ENCODE assay signal across 20 mouse cellular contexts in genomic region chr1:131465855-131466254, GRCm38 (mm10).
A peak's percentile ranks its signal among the peaks of the same experiment; 100 is the strongest.
DNase-seq lines count a peak whose midpoint lies in the region; ATAC-seq and TF ChIP-seq lines count a peak whose summit lies in the region.
"Had no signal": no experiment of that assay in that cellular context is flagged by ENCODE, and none has a peak within 500 bp of the region (broad histone marks: within the 10 kb centered on the region; RNA-seq: fewer than 3 reads in every experiment).

No protein-coding gene starts in this region.

- H3K4me2 ChIP-seq in kidney, embryonic 15.5 days: no peak overlapping the region
- peak overlapping the region; percentile 2 for H3K4me2 ChIP-seq in myocyte (ENCODE audit: low read depth)
- H3K4me2 ChIP-seq: embryonic facial prominence, embryonic 12.5 days; forebrain, embryonic 15.5 days; heart, embryonic 11.5 days; heart, embryonic 15.5 days; hindbrain, embryonic 13.5 days had no signal

- WGBS in kidney, embryonic 15.5 days: 81% methylated on average over 4 of the region's 4 CpGs

- H3ac ChIP-seq in myocyte (ENCODE audit: control insufficient read depth, insufficient read length): no peak overlapping the region

- no peaks in the 10 kb centered on the region for H3K27me3 ChIP-seq in kidney, embryonic 15.5 days
- H3K27me3 ChIP-seq in myocyte (ENCODE audit: control insufficient read depth, insufficient read depth, insufficient read length): no peaks in the 10 kb centered on the region
- H3K27me3 ChIP-seq: CH12.LX; embryonic facial prominence, embryonic 12.5 days; forebrain, embryonic 15.5 days; heart, embryonic 15.5 days; hindbrain, embryonic 13.5 days; Patski had no signal

- peaks cover 79% of the 10 kb centered on the region for H3K79me2 ChIP-seq in myocyte (ENCODE audit: control insufficient read depth, insufficient read depth)

- no peak overlapping the region for H3K27ac ChIP-seq in kidney, embryonic 15.5 days
- H3K27ac ChIP-seq: embryonic facial prominence, embryonic 12.5 days; forebrain, embryonic 15.5 days; heart, adult 2 months; heart, embryonic 15.5 days; hindbrain, embryonic 13.5 days had no signal

- no peaks in the 10 kb centered on the region for H3K4me1 ChIP-seq in kidney, embryonic 15.5 days
- H3K4me1 ChIP-seq: embryonic facial prominence, embryonic 12.5 days had no signal

- H3K9me3 ChIP-seq in kidney, embryonic 15.5 days (replicated peaks): no peaks in the 10 kb centered on the region
- H3K9me3 ChIP-seq: embryonic facial prominence, embryonic 12.5 days; forebrain, embryonic 15.5 days; heart, embryonic 15.5 days; hindbrain, embryonic 13.5 days had no signal

- peak; percentile 14 for DNase-seq in kidney, adult 18-20 months
- DNase-seq in kidney, adult 9 months: peak; percentile 78
- DNase-seq in kidney, postnatal 14 days: peak; percentile 67
- DNase-seq in thymus, postnatal 36 days: no peak
- no peak for DNase-seq in yolk sac, embryonic 10.5 days (ENCODE audit: low spot score)
- DNase-seq: adrenal gland, postnatal 14 days; cerebellum, adult 18-20 months; gastrocnemius, postnatal 10 days; heart, adult 2 months; heart, postnatal 14 days had no signal

- no peak for ATAC-seq in kidney, embryonic 15.5 days (replicated peaks; ENCODE audit: low FRiP score)
- ATAC-seq: activated CD4-positive, CD25-positive, alpha-beta regulatory T cell, adult 4 months; forebrain, embryonic 15.5 days; Patski had no signal

- no peak overlapping the region for H3K9ac ChIP-seq in kidney, embryonic 15.5 days
- H3K9ac ChIP-seq: embryonic facial prominence, embryonic 12.5 days; forebrain, embryonic 15.5 days; heart, embryonic 15.5 days; hindbrain, embryonic 13.5 days had no signal

- TF ChIP-seq POLR2A in myocyte (IDR thresholded peaks at IDR 0.05; ENCODE audit: insufficient read length, low read depth): no peak

- H3K4me3 ChIP-seq in kidney, embryonic 15.5 days (replicated peaks): no peak overlapping the region
- H3K4me3 ChIP-seq in myocyte: no peak overlapping the region
- H3K4me3 ChIP-seq: embryonic facial prominence, embryonic 12.5 days; forebrain, embryonic 15.5 days; heart, adult 2 months; heart, embryonic 15.5 days; hindbrain, embryonic 13.5 days had no signal

- no peaks in the 10 kb centered on the region for H3K36me3 ChIP-seq in kidney, embryonic 15.5 days
- H3K36me3 ChIP-seq in myocyte (ENCODE audit: control insufficient read depth, insufficient read depth): no peaks in the 10 kb centered on the region
- H3K36me3 ChIP-seq: embryonic facial prominence, embryonic 12.5 days; forebrain, embryonic 15.5 days; heart, embryonic 15.5 days; hindbrain, embryonic 13.5 days had no signal

TF ChIP-seq in myocyte, 11 proteins besides CTCF, POLR2A, EP300 and RAD21:
- peak in 2 of 3 experiments; percentile 62 to 77 for TF ChIP-seq MYOD1 (IDR thresholded peaks at IDR 0.05; ENCODE audit: control insufficient read depth in 1 of 3, insufficient read length in 2 of 3, low read depth in 2 of 3)
- TF ChIP-seq POLR2AphosphoS2 (IDR thresholded peaks at IDR 0.05; ENCODE audit: insufficient read length, low read depth): no peak
- TF ChIP-seq REST (IDR thresholded peaks at IDR 0.05; ENCODE audit: insufficient read depth, insufficient read length): no peak
- no peak for TF ChIP-seq MAX (IDR thresholded peaks at IDR 0.05; ENCODE audit: low read depth)
- TF ChIP-seq E2F4 (IDR thresholded peaks at IDR 0.05; ENCODE audit: insufficient read depth): no peak
- TF ChIP-seq CEBPB (IDR thresholded peaks at IDR 0.05; ENCODE audit: insufficient read depth, poor library complexity, severe bottlenecking): no peak
- peak; percentile 32 for TF ChIP-seq TCF12 (IDR thresholded peaks at IDR 0.05; ENCODE audit: insufficient read depth, poor library complexity, severe bottlenecking)
- no peak for TF ChIP-seq SRF (IDR thresholded peaks at IDR 0.05; ENCODE audit: control insufficient read depth, insufficient read length, low read depth)
- peak in 2 of 3 experiments; percentile 35 to 36 for TF ChIP-seq MYOG (IDR thresholded peaks at IDR 0.05; ENCODE audit: control insufficient read depth in 1 of 3, insufficient read depth in 1 of 3, insufficient read length in 2 of 3, low read depth in 2 of 3)

Comparison
In these comparisons a context has a peak if more than half of its experiments do, and no peak if none do; other contexts are left out.
1. DNase-seq: peak in kidney, adult 18-20 months (single experiment), kidney, adult 9 months (single experiment) and kidney, postnatal 14 days (single experiment); none in thymus, postnatal 36 days (0 of 2) and yolk sac, embryonic 10.5 days (single experiment).